Mouse (Mus musculus) heart, embryonic 16.5 days (tissue): ENCODE results near the gene Parl. TPM values are rescaled to one million over a fixed set of nuclear protein-coding genes. Genes with fewer than 3 reads are reported as not detected.

ENCODE experiments used
- ATAC-seq: fragments of 200-750 bp; cut with Nextera tagmentation; replicated peaks from 2 replicates; pipeline ENCODE4 v1.8.0; 2017; ENCODE audit warnings: moderate number of reproducible peaks; ENCODE audit not compliant: insufficient read depth, low FRiP score; ENCODE audit errors: extremely low read depth
- H3K27ac ChIP-seq: fragments of 300-500 bp; sonication (generic); 2 replicates; pipeline ENCODE4 v1.5.1; 2014; ENCODE audit warnings: mild to moderate bottlenecking, low read length, control low read depth, moderate library complexity
- H3K27me3 ChIP-seq: fragments of 300-500 bp; sonication (generic); 2 replicates; pipeline ENCODE4 v1.6.1; 2014; ENCODE audit warnings: low read length, mixed read lengths; ENCODE audit not compliant: control insufficient read depth, insufficient read depth
- H3K36me3 ChIP-seq: fragments of 300-500 bp; sonication (generic); 2 replicates; pipeline ENCODE4 v1.6.1; 2014; ENCODE audit not compliant: control insufficient read depth, insufficient read depth
- H3K4me1 ChIP-seq: fragments of 300-500 bp; sonication (generic); 2 replicates; pipeline ENCODE4 v1.6.1; 2014; ENCODE audit warnings: low read length, mixed read lengths; ENCODE audit not compliant: control insufficient read depth, insufficient read depth
- H3K4me2 ChIP-seq: fragments of 300-500 bp; sonication (generic); 2 replicates; pipeline ENCODE4 v1.6.1; 2014; ENCODE audit warnings: low read depth, mild to moderate bottlenecking, control low read depth, low read length
- H3K4me3 ChIP-seq: fragments of 300-500 bp; sonication (generic); 2 replicates; pipeline ENCODE4 v1.5.1; 2014; ENCODE audit warnings: mild to moderate bottlenecking, control low read depth, low read length
- H3K9ac ChIP-seq: fragments of 300-500 bp; sonication (generic); 2 replicates; pipeline ENCODE4 v1.6.1; 2014; ENCODE audit warnings: low read length, control low read depth
- H3K9me3 ChIP-seq: fragments of 300-500 bp; sonication (generic); replicated peaks from 2 replicates; pipeline ENCODE4 v1.6.1; 2016; ENCODE audit warnings: low read length; ENCODE audit not compliant: control insufficient read depth
- WGBS: fragments of 180-500 bp; shearing (Covaris S2); extraction: QIAGEN DNeasy Blood & Tissue Kit; methylation state at CpG from one replicate; pipeline ENCODE4 v1.1.7; 2014; 5-methylcytosine and 5-hydroxymethylcytosine counted together
- polyA plus RNA-seq: library from polyadenylated mRNA; unstranded; fragments of >200 nt; fragmentation: Nextera tagmentation; extraction: Ambion mirVana; gene quantifications from 2 replicates; pipeline ENCODE4 v1.2.1, GENCODE M21; 2015

Parl gene
- polyA plus RNA-seq = 80.4 and 83.5 TPM in 2 replicates

DNA sequence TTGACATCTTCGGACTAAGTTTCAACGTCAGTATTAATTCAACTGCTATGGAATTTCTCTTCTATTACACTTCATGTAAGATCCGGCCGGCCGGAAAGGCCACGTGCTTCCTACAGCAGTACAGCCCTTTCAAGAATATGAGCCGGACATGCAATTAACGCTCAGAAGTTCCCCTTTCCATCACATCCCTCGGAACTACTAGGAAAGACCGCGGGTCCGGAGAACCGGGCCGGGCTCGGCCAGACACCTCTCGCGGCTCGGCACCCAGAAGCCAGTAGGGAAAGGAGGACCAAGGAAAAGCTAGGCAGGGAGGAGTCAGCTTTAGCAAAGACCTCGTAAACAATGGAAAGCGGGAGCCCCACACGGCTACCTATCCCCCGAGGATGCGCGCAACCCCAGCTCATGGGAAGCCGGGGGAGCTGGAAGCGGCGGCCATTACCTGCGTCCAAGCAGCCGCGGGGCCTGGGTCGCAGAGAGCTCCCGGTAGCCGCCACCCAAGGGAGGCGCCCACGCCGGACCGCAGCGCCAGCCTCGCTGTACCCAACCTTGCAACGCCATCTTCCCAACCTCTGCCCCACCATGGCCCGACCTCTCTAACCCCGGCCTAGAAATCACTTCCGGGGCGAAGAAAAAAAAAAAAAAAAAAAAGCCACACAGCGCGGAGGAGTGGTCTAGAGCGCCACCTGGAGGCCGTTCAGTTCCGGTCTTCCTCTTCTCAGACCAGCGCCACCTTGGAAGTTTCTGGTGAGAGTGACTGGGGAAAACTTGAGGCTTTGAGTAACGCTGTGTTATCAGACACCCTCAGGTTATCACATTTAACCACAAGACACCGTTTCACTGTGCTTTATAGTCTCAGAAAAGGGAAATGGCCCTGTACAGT, at the start of gene Parl:
Gene Parl (minus strand): TSS at position 618 of the 880 bp plus-strand sequence.
- H3K36me3 ChIP-seq = no peaks in the 10 kb centered on the region
- H3K4me3 ChIP-seq = peak within 1 kb of the TSS; percentile 92
- under 1% methylated on average over 52 of the region's 52 CpGs for WGBS
- ATAC-seq = peak; percentile 86
- no peaks in the 10 kb centered on the region for H3K9me3 ChIP-seq
- no peaks in the 10 kb centered on the region for H3K27me3 ChIP-seq
- peak within 1 kb of the TSS; percentile 90 for H3K9ac ChIP-seq
- peak within 1 kb of the TSS; percentile 83 for H3K4me2 ChIP-seq
- peak within 1 kb of the TSS; percentile 80 for H3K27ac ChIP-seq
- H3K4me1 ChIP-seq = peaks cover 11% of the 10 kb centered on the region

DNA sequence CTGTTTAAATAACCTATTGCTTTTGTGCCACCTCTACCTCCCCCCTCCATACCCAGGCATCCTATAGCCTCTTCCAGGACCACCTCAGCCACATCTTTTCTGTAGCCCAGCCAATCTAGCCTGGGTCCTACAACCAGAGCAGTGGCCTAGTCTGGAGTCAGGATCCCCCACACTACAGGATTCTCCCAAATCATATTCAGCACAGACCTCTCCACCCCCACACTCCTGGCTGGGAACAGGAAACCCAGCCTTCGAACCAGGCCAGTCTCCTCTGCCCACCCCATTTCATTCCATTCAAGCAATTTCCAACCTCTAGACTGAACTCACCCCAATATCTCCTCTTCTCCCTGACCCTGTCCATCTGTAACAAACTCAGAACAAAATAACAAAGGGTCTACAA, 43.3 kb upstream of the Parl start:
- no peak for ATAC-seq
- Histone ChIP-seq H3K27me3 (no peaks in the 10 kb centered on the region), H3K4me2 (no peak overlapping the region), H3K4me1 (no peaks in the 10 kb centered on the region), H3K36me3 (peaks cover 26% of the 10 kb centered on the region), H3K27ac (no peak overlapping the region), H3K9ac (no peak overlapping the region), H3K9me3 (no peaks in the 10 kb centered on the region), H3K4me3 (no peak overlapping the region)
- WGBS = 85% methylated on average over 1 of the region's 1 CpGs

DNA sequence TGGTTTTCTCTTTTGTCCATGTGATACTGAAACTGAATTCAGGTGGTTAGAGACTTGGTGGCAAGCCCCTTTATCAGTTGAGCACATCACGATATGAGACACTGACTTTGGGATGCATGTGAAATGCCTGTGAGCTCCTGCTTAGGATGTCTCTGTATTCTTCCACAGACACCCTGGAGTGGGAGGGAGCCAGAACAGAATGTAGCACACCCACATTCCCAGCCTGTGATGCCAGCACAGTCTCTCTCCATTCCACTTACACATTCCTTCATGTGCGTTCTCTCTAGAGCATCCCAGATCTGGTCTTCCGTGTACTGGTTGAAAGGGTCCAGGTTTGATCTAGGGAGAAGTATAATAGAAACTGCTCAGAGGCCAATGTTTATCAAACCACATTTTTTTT, 36.4 kb upstream of the Parl start:
- Histone ChIP-seq H3K27me3 (no peaks in the 10 kb centered on the region), H3K27ac (no peak overlapping the region), H3K4me2 (no peak overlapping the region), H3K9ac (no peak overlapping the region), H3K9me3 (no peaks in the 10 kb centered on the region), H3K4me3 (no peak overlapping the region), H3K36me3 (peaks cover 41% of the 10 kb centered on the region), H3K4me1 (no peaks in the 10 kb centered on the region)
- no peak for ATAC-seq
- 82% methylated on average over 3 of the region's 3 CpGs for WGBS

DNA sequence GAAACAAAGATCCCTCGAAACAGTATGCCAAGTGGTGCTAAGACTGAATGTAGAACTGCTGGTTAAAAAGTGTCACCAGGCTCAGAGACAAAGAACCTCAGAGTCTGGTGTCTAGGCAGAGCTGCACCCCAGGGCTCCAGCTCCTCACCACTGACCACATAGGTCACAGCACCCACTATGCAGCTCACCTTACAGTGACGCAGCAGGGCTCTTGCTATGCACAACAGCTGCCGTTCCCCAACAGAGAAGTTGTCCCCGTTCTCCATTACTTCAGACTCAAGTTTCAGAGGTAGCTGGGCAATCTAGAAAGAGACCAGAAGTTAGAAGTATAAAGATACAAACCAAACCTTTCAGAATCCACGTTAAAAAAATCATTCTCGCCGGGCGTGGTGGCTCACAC, 32.7 kb upstream of the Parl start:
- WGBS = 92% methylated on average over 8 of the region's 8 CpGs
- ATAC-seq = no peak

DNA sequence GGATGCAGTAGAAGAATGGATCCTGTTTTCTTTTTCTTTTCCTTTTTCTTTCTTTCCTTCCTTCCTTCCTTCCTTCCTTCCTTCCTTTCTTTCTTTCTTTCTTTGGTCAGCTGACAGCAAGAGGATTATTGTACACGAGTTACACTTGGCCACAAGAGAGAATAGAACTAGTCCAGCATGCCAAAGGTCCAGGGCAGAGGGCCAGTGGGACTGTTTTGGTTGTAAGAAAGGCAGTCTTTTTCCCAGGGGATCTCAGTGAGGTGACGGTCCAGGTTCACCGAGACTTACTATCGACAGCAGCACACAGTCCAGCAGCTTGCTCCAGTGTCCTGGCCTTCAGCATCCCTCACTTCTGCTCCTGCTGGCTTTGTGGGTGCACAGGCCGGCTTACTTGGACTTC, 26.1 kb upstream of the Parl start:
- Histone ChIP-seq H3K27ac (no peak overlapping the region), H3K4me1 (no peaks in the 10 kb centered on the region), H3K36me3 (peaks cover 14% of the 10 kb centered on the region), H3K4me3 (no peak overlapping the region), H3K9me3 (no peaks in the 10 kb centered on the region), H3K27me3 (no peaks in the 10 kb centered on the region), H3K4me2 (no peak overlapping the region), H3K9ac (no peak overlapping the region)
- WGBS = 77% methylated on average over 5 of the region's 5 CpGs
- no peak for ATAC-seq

More for the DNA sequence above, 32.7 kb upstream of the Parl start:
- H3K4me1 ChIP-seq = no peaks in the 10 kb centered on the region
- no peaks in the 10 kb centered on the region for H3K27me3 ChIP-seq
- peaks cover 35% of the 10 kb centered on the region for H3K36me3 ChIP-seq
- H3K4me3 ChIP-seq = no peak overlapping the region
- no peak overlapping the region for H3K4me2 ChIP-seq
- no peak overlapping the region for H3K9ac ChIP-seq
- no peak overlapping the region for H3K27ac ChIP-seq
- no peaks in the 10 kb centered on the region for H3K9me3 ChIP-seq

DNA sequence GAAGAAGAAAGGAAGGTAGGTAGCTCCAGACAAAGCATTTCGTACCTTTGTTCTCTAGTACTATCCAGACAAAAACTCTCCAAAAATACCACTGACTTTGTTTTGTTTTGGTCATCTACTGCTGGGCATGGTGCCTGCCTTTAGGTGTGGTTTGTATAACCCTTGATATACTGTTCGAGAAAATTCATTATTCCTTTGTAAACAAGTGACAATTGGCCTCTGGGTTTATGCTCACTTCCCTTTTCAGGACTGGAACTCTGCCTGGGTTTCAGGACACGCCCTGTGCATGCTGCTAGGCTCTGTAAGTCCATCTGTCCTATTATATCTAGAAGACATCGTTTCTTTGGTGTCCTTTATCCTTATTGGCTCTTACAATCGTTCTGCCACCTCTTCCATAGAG, 23.1 kb upstream of the Parl start, which contains the start of gene Cyp2ab1:
Gene Cyp2ab1 (minus strand): TSS at position 119 of the 400 bp plus-strand sequence.
- H3K27ac ChIP-seq = no peak within 1 kb of the TSS
- no peak within 1 kb of the TSS for H3K4me2 ChIP-seq
- no peaks in the 10 kb centered on the region for H3K9me3 ChIP-seq
- H3K9ac ChIP-seq = no peak within 1 kb of the TSS
- no peak within 1 kb of the TSS for H3K4me3 ChIP-seq
- H3K4me1 ChIP-seq = no peaks in the 10 kb centered on the region
- H3K36me3 ChIP-seq = peaks cover 7% of the 10 kb centered on the region; the same call in 1 of the 2 replicates
- ATAC-seq = no peak
- WGBS = 59% methylated on average over 5 of the region's 5 CpGs
- H3K27me3 ChIP-seq = no peaks in the 10 kb centered on the region

DNA sequence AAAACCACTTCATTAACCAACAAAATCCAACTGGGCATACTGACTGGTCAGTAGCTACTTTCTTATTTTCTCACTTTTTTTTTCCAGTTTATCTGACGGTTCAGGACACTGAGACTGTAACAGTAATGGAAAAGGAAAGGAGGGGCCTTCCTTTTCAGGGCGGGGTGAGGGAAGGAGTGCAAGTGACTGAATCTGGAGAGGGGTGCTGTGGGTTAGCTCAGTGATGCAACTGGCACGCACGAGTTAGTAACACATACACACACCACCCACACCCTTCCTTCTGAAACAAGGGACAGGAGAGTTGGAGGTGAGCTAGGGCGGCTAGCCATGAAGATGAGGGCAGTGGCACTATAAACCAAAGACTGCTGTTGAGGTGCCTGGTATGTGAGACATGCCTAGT, 21.7 kb upstream of the Parl start:
- Histone ChIP-seq H3K27me3 (no peaks in the 10 kb centered on the region), H3K27ac (no peak overlapping the region), H3K4me3 (no peak overlapping the region), H3K4me1 (no peaks in the 10 kb centered on the region), H3K9me3 (no peaks in the 10 kb centered on the region), H3K4me2 (no peak overlapping the region), H3K36me3 (0 out of 2 replicates have a peak, but pooled peaks cover 2% of the 10 kb centered on the region), H3K9ac (no peak overlapping the region)
- ATAC-seq = no peak
- 55% methylated on average over 5 of the region's 5 CpGs for WGBS

DNA sequence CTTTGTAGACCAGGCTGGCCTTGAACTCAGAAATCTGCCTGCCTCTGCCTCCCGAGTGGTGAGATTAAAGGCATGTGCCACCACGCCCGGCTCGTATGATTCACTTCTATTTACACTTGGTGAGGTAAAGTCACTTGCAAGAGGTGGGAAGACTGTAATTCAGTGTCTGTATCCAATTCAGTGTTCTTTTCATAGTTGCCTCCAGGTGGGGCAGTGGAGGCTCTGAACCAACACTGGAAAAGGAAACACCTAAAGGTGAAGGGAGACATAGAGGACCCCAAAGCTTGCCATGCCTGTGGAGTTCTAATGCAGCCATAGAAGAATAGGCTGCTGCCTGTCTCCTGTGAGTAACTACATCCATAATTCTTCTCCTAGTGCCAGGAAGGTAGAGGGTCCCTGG, 20.1 kb upstream of the Parl start:
- WGBS = 76% methylated on average over 4 of the region's 4 CpGs
- no peak for ATAC-seq
- no peaks in the 10 kb centered on the region for H3K36me3 ChIP-seq
- H3K4me1 ChIP-seq = no peaks in the 10 kb centered on the region
- no peak overlapping the region for H3K9ac ChIP-seq
- no peaks in the 10 kb centered on the region for H3K27me3 ChIP-seq
- H3K27ac ChIP-seq = no peak overlapping the region
- no peak overlapping the region for H3K4me3 ChIP-seq
- no peak overlapping the region for H3K4me2 ChIP-seq
- no peaks in the 10 kb centered on the region for H3K9me3 ChIP-seq

DNA sequence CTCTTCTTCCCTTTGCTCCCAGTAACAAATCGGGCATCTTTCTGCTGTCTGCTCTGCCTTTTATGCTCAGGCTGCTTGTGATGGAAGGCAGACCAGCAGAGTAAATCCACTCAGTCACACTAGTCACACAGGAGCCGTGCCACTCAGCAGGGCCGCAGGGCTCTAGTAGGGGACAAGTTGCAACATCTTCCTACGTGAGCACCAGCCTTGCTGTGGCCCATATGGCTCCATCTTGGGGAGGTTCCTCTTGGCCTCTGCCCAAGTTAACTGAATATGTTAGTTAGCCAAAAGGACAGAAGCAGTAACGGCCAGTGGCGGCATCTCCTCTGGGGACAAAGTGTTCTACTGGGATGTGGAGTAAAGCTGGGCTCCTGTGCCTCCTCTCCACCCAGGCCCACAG, 14.6 kb upstream of the Parl start:
- Histone ChIP-seq H3K9ac (no peak overlapping the region), H3K4me2 (no peak overlapping the region), H3K27me3 (no peaks in the 10 kb centered on the region), H3K27ac (no peak overlapping the region), H3K36me3 (no peaks in the 10 kb centered on the region), H3K4me1 (no peaks in the 10 kb centered on the region), H3K9me3 (no peaks in the 10 kb centered on the region), H3K4me3 (no peak overlapping the region)
- no peak for ATAC-seq
- WGBS = 77% methylated on average over 6 of the region's 6 CpGs
